9 mouse cellular contexts compared by ENCODE assay signal in genomic region chr15:32042173-32042572, GRCm38 (mm10).
A peak's percentile ranks its signal among the peaks of the same experiment; 100 is the strongest.
DNase-seq lines count a peak whose midpoint lies in the region; ATAC-seq and TF ChIP-seq lines count a peak whose summit lies in the region.
"Had no signal": no experiment of that assay in that cellular context is flagged by ENCODE, and none has a peak within 500 bp of the region (broad histone marks: within the 10 kb centered on the region; RNA-seq: fewer than 3 reads in every experiment).

No protein-coding gene starts in this region.

- no peak overlapping the region for H3K9ac ChIP-seq in heart, embryonic 15.5 days
- no peak overlapping the region for H3K9ac ChIP-seq in kidney, postnatal 0 days (ENCODE audit: low read depth, low read length)
- no peak overlapping the region for H3K9ac ChIP-seq in hindbrain, embryonic 12.5 days

- ATAC-seq in heart, embryonic 15.5 days (replicated peaks; ENCODE audit: insufficient number of reproducible peaks, insufficient read depth, low FRiP score, low read depth), result no peak
- ATAC-seq in kidney, postnatal 0 days (replicated peaks; ENCODE audit: low FRiP score, low read depth), result no peak
- ATAC-seq in hindbrain, embryonic 12.5 days (ENCODE audit: low FRiP score), result no peak
- ATAC-seq: Patski had no signal

- H3K27ac ChIP-seq in heart, embryonic 15.5 days, result 0 out of 2 replicates have a peak overlapping the region, but pooled peaks have one; percentile 34
- 0 out of 2 replicates have a peak overlapping the region, but pooled peaks have one; percentile 9 for H3K27ac ChIP-seq in kidney, postnatal 0 days
- H3K27ac ChIP-seq in hindbrain, embryonic 12.5 days, result no peak overlapping the region

- 0 out of 2 replicates have a peak, but pooled peaks cover 3% of the 10 kb centered on the region for H3K4me1 ChIP-seq in heart, embryonic 15.5 days (replicated peaks)
- H3K4me1 ChIP-seq in kidney, postnatal 0 days (replicated peaks; ENCODE audit: insufficient read depth, low read length), result no peaks in the 10 kb centered on the region
- H3K4me1 ChIP-seq in hindbrain, embryonic 12.5 days, result no peaks in the 10 kb centered on the region

- intact Hi-C loops in gastrocnemius, postnatal 36 days (cut with DNase I), result no loop called here

- no peaks in the 10 kb centered on the region for H3K36me3 ChIP-seq in heart, embryonic 15.5 days
- H3K36me3 ChIP-seq in kidney, postnatal 0 days (ENCODE audit: insufficient read depth, low read length), result no peaks in the 10 kb centered on the region
- no peaks in the 10 kb centered on the region for H3K36me3 ChIP-seq in hindbrain, embryonic 12.5 days

- 25% methylated on average over 4 of the region's 4 CpGs for WGBS in heart, embryonic 15.5 days
- 6% methylated on average over 4 of the region's 4 CpGs for WGBS in kidney, postnatal 0 days
- WGBS in hindbrain, embryonic 12.5 days, result 60% methylated on average over 4 of the region's 4 CpGs

- no peak overlapping the region for H3K4me3 ChIP-seq in heart, embryonic 15.5 days
- no peak overlapping the region for H3K4me3 ChIP-seq in kidney, postnatal 0 days (replicated peaks; ENCODE audit: low read depth, low read length)
- no peak overlapping the region for H3K4me3 ChIP-seq in hindbrain, embryonic 12.5 days

- no peaks in the 10 kb centered on the region for H3K27me3 ChIP-seq in heart, embryonic 15.5 days
- no peaks in the 10 kb centered on the region for H3K27me3 ChIP-seq in kidney, postnatal 0 days (ENCODE audit: insufficient read depth, low read length)
- H3K27me3 ChIP-seq in hindbrain, embryonic 12.5 days, result no peaks in the 10 kb centered on the region

- no peak for TF ChIP-seq CTCF in kidney, postnatal 0 days (IDR thresholded peaks at IDR 0.05; ENCODE audit: low read depth)

- no peaks in the 10 kb centered on the region for H3K9me3 ChIP-seq in heart, embryonic 15.5 days (replicated peaks)
- H3K9me3 ChIP-seq in kidney, postnatal 0 days (replicated peaks; ENCODE audit: low read length), result no peaks in the 10 kb centered on the region
- H3K9me3 ChIP-seq in hindbrain, embryonic 12.5 days (replicated peaks), result no peaks in the 10 kb centered on the region

- peak; percentile 2 for DNase-seq in gastrocnemius, adult 18-20 months (ENCODE audit: low spot score)
- no peak for DNase-seq in gastrocnemius, postnatal 36 days
- DNase-seq in kidney, postnatal 0 days (ENCODE audit: low spot score), result peak; percentile 80
- peak; percentile 23 for DNase-seq in ovary, postnatal 36 days (ENCODE audit: low spot score)
- DNase-seq in natural killer cell, adult 2 months (ENCODE audit: low spot score in 2 of 2), result no peak
- no peak for DNase-seq in retina, postnatal 1 day

- H3K4me2 ChIP-seq in heart, embryonic 15.5 days, result no peak overlapping the region
- H3K4me2 ChIP-seq in kidney, postnatal 0 days (ENCODE audit: low read length), result no peak overlapping the region
- no peak overlapping the region for H3K4me2 ChIP-seq in hindbrain, embryonic 12.5 days (replicated peaks)

Comparison
In these comparisons a context has a peak if more than half of its experiments do, and no peak if none do; other contexts are left out.
1. DNase-seq: peak in gastrocnemius, adult 18-20 months (single experiment), kidney, postnatal 0 days (single experiment) and ovary, postnatal 36 days (single experiment); none in gastrocnemius, postnatal 36 days (0 of 2), natural killer cell, adult 2 months (0 of 2) and retina, postnatal 1 day (single experiment).